Mouse (Mus musculus) spleen, adult 2 months (tissue): ENCODE measurements around the gene Utp20.

Source experiments
- CTCF ChIP-seq: fragments of 200-500 bp; IDR thresholded peaks from 2 replicates; pipeline ENCODE4 v1.5.1; 2011; ENCODE audit warnings: mild to moderate bottlenecking, inconsistent platforms; ENCODE audit not compliant: insufficient read depth, insufficient read length, insufficient replicate concordance; ENCODE audit errors: extremely low read depth
- POLR2A ChIP-seq: fragments of 200-500 bp; IDR thresholded peaks from 2 replicates; pipeline ENCODE4 v1.6.1; 2011; ENCODE audit warnings: low read depth, low read length, inconsistent platforms

DNA sequence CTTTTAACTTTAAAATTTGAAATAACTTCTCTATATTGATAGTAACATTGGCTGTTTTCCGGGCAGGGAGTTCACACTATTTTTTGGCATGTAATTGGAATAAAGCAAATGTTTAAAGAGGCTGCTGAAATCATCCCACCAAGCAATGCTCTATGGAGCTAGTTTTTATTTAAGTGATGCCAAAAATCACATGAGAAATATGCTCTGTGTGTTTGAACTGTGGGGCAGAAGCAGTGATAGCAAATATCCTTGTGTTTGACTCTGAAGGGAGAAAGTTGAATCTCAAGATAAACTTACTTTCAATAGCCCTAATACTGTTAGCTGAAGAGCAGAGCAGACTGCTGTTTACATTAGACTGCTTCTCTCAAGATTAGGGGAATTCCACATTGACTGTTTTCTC lies 107.0 kb downstream of the Utp20 start:
- TF ChIP-seq CTCF: no peak
- no peak for TF ChIP-seq POLR2A
